In genomic region chr13:112835113-112835512, GRCm38 (mm10) we compare ENCODE assay signal across 9 mouse cellular contexts. TPM values are rescaled to one million over a fixed set of nuclear protein-coding genes. Genes with fewer than 3 reads are reported as not detected.
A peak's percentile ranks its signal among the peaks of the same experiment; 100 is the strongest.
DNase-seq lines count a peak whose midpoint lies in the region; ATAC-seq and TF ChIP-seq lines count a peak whose summit lies in the region.
"Had no signal": no experiment of that assay in that cellular context is flagged by ENCODE, and none has a peak within 500 bp of the region (broad histone marks: within the 10 kb centered on the region; RNA-seq: fewer than 3 reads in every experiment).

No protein-coding gene starts in this region.

- TF ChIP-seq CTCF in kidney, adult 2 months (conservative IDR thresholded peaks at IDR 0.05; ENCODE audit: insufficient read depth, insufficient read length, low read depth, low read length): no peak

- H3K36me3 ChIP-seq in kidney, adult 2 months (ENCODE audit: control insufficient read depth, insufficient read depth, low read length): no peaks in the 10 kb centered on the region
- no peaks in the 10 kb centered on the region for H3K36me3 ChIP-seq in midbrain, embryonic 13.5 days
- H3K36me3 ChIP-seq: neural tube, embryonic 12.5 days had no signal

- H3K4me1 ChIP-seq in kidney, adult 2 months (ENCODE audit: control insufficient read depth, insufficient read depth, low read length): no peaks in the 10 kb centered on the region; the same call in 1 of the 2 replicates
- peaks cover 17% of the 10 kb centered on the region for H3K4me1 ChIP-seq in midbrain, embryonic 13.5 days (replicated peaks)

- peak overlapping the region; percentile 43; the same call in 1 of the 2 replicates for H3K27ac ChIP-seq in kidney, adult 2 months (ENCODE audit: insufficient read depth, low read depth, low read length)
- H3K27ac ChIP-seq in midbrain, embryonic 13.5 days: no peak overlapping the region; the same call in 1 of the 2 replicates
- H3K27ac ChIP-seq: neural tube, embryonic 12.5 days had no signal

- H3K9ac ChIP-seq in midbrain, embryonic 13.5 days (replicated peaks): no peak overlapping the region; the same call in 1 of the 2 replicates
- H3K9ac ChIP-seq: neural tube, embryonic 12.5 days had no signal

- DNase-seq in kidney, adult 2 months: no peak
- DNase-seq in kidney, adult 11 months: no peak
- peak; percentile 53 for DNase-seq in embryo, embryonic 11 days
- peak; percentile 34 to 47 for DNase-seq in heart, postnatal 10 days
- DNase-seq in frontal cortex, postnatal 25 days (ENCODE audit: low spot score in 2 of 2): no peak
- DNase-seq in layer of hippocampus, adult 9-11 months: no peak

- TF ChIP-seq POLR2A in kidney, adult 2 months (IDR thresholded peaks at IDR 0.05; ENCODE audit: low read depth, low read length): no peak

- H3K4me3 ChIP-seq in kidney, adult 2 months (ENCODE audit: insufficient read depth, low read depth, low read length): peak overlapping the region; percentile 20; the same call in 1 of the 2 replicates
- no peak overlapping the region for H3K4me3 ChIP-seq in midbrain, embryonic 13.5 days (replicated peaks)
- H3K4me3 ChIP-seq: neural tube, embryonic 12.5 days had no signal

- no peaks in the 10 kb centered on the region for H3K9me3 ChIP-seq in midbrain, embryonic 13.5 days
- H3K9me3 ChIP-seq: neural tube, embryonic 12.5 days had no signal

- H3K4me2 ChIP-seq in midbrain, embryonic 13.5 days (replicated peaks): no peak overlapping the region
- H3K4me2 ChIP-seq: neural tube, embryonic 12.5 days had no signal

- ATAC-seq in midbrain, embryonic 13.5 days: peak; percentile 65
- ATAC-seq in activated CD4-positive, CD25-positive, alpha-beta regulatory T cell, adult 4 months: no peak

- WGBS in kidney, adult 2 months: 52% methylated on average over 12 of the region's 12 CpGs
- 27% methylated on average over 12 of the region's 12 CpGs for WGBS in midbrain, embryonic 13.5 days

- intact Hi-C loops in heart, postnatal 10 days (cut with DNase I): loop anchor here (2.0 kb wide), 1 partner anchor 24 kb away; no protein-coding TSS in a partner anchor

- no peaks in the 10 kb centered on the region for H3K27me3 ChIP-seq in kidney, adult 2 months (replicated peaks; ENCODE audit: control insufficient read depth, insufficient read depth, low read length)
- H3K27me3 ChIP-seq in midbrain, embryonic 13.5 days: no peaks in the 10 kb centered on the region
- H3K27me3 ChIP-seq: neural tube, embryonic 12.5 days had no signal

RNA-seq across cellular contexts. Expression of gene Plpp1, which starts 34.5 kb away (rescaled TPM):
- 98.1 and 123 TPM in 2 replicates for polyA plus RNA-seq in kidney, adult 2 months (2012; rRNA removed)
- 10 to 100 TPM; 89.0 to 90.0 TPM for total RNA-seq in heart, postnatal 10 days (2021)
- polyA plus RNA-seq in midbrain, embryonic 13.5 days (2015; fragmentation: Nextera tagmentation; extraction: Ambion mirVana): 35.3 and 39.6 TPM in 2 replicates
- polyA plus RNA-seq in activated CD4-positive, CD25-positive, alpha-beta regulatory T cell, adult 4 months (2017; shearing (Covaris generic)): 1 to 10 TPM; 1.6 to 1.8 TPM

Comparison
In these comparisons a context has a peak if more than half of its experiments do, and no peak if none do; other contexts are left out.
1. DNase-seq: peak in embryo, embryonic 11 days (single experiment) and heart, postnatal 10 days (2 of 2); none in kidney, adult 2 months (single experiment), kidney, adult 11 months (single experiment), frontal cortex, postnatal 25 days (0 of 2) and layer of hippocampus, adult 9-11 months (single experiment).
2. RNA of gene Plpp1, which starts 34.5 kb away (polyA plus RNA-seq): 98.1 to 123 TPM in kidney, adult 2 months and 35.3 to 39.6 TPM in midbrain, embryonic 13.5 days; 1.6 to 1.8 TPM in activated CD4-positive, CD25-positive, alpha-beta regulatory T cell, adult 4 months; every median in the first group is over 10 times any median in the second.